Mouse (Mus musculus) limb, embryonic 14.5 days (tissue): ENCODE results near the gene Olfr705. TPM values are rescaled to one million over a fixed set of nuclear protein-coding genes. Genes with fewer than 3 reads are reported as not detected.

Experiments used
- ATAC-seq: fragments of 200-750 bp; cut with Nextera tagmentation; 2 replicates; pipeline ENCODE4 v1.8.0; 2017; ENCODE audit warnings: low read depth, moderate number of reproducible peaks, moderate TSS enrichment; ENCODE audit not compliant: low FRiP score
- DNase-seq: peaks from one replicate; pipeline ENCODE4 v3.0.0-alpha.2; 2015; ENCODE audit warnings: low spot score
- H3K27ac ChIP-seq: fragments of 300-500 bp; sonication (generic); replicated peaks from 2 replicates; pipeline ENCODE4 v1.5.1; 2014; ENCODE audit warnings: low read depth, mild to moderate bottlenecking, low read length, moderate library complexity, mixed read lengths
- H3K27me3 ChIP-seq: fragments of 300-500 bp; sonication (generic); 2 replicates; pipeline ENCODE4 v1.6.1; 2014; ENCODE audit warnings: low read length, mixed read lengths; ENCODE audit not compliant: control insufficient read depth, insufficient read depth
- H3K36me3 ChIP-seq: fragments of 300-500 bp; sonication (generic); 2 replicates; pipeline ENCODE4 v1.6.1; 2014; ENCODE audit warnings: mild to moderate bottlenecking, low read length, moderate library complexity, mixed read lengths; ENCODE audit not compliant: control insufficient read depth, insufficient read depth
- H3K4me1 ChIP-seq: fragments of 300-500 bp; sonication (generic); 2 replicates; pipeline ENCODE4 v1.6.1; 2014; ENCODE audit warnings: antibody characterized with exemption, low read length, mixed read lengths; ENCODE audit not compliant: control insufficient read depth, insufficient read depth
- H3K4me2 ChIP-seq: fragments of 300-500 bp; sonication (generic); replicated peaks from 2 replicates; pipeline ENCODE4 v1.6.1; 2014; ENCODE audit warnings: low read depth, mild to moderate bottlenecking, low read length, moderate library complexity; ENCODE audit not compliant: severe bottlenecking
- H3K4me3 ChIP-seq: fragments of 300-500 bp; sonication (generic); replicated peaks from 2 replicates; pipeline ENCODE4 v1.5.1; 2014; ENCODE audit warnings: low read length
- H3K9ac ChIP-seq: fragments of 300-500 bp; sonication (generic); 2 replicates; pipeline ENCODE4 v1.6.1; 2014; ENCODE audit warnings: mild to moderate bottlenecking, low read depth, low read length, moderate library complexity; ENCODE audit not compliant: severe bottlenecking
- H3K9me3 ChIP-seq: fragments of 300-500 bp; sonication (generic); 2 replicates; pipeline ENCODE4 v1.6.1; 2016; ENCODE audit warnings: low read length; ENCODE audit not compliant: control insufficient read depth
- POLR2A ChIP-seq: fragments of 200-500 bp; IDR thresholded peaks from 2 replicates; pipeline ENCODE4 v1.8.0; 2012; ENCODE audit warnings: inconsistent platforms, mild to moderate bottlenecking, moderate library complexity, borderline replicate concordance; ENCODE audit not compliant: insufficient read depth, insufficient read length; ENCODE audit errors: extremely low read depth
- WGBS: fragments of 180-500 bp; shearing (Covaris S2); extraction: QIAGEN DNeasy Blood & Tissue Kit; methylation state at CpG from one replicate; pipeline ENCODE4 v1.1.7; 2014; 5-methylcytosine and 5-hydroxymethylcytosine counted together
- polyA plus RNA-seq, 2 experiments: library from polyadenylated mRNA; depleted of rRNA in 1 of 2; stranded (reverse) in 1 of 2; unstranded in 1 of 2; fragments of >200 nt; fragmentation: Nextera tagmentation in 1 of 2; extraction: Ambion mirVana in 1 of 2; gene quantifications; 2 replicates each; pipeline versions ENCODE4 v1.2.1 to v1.2.3; 2012 to 2014

Olfr705 gene
- polyA plus RNA-seq, 2 experiments: not detected

DNA sequence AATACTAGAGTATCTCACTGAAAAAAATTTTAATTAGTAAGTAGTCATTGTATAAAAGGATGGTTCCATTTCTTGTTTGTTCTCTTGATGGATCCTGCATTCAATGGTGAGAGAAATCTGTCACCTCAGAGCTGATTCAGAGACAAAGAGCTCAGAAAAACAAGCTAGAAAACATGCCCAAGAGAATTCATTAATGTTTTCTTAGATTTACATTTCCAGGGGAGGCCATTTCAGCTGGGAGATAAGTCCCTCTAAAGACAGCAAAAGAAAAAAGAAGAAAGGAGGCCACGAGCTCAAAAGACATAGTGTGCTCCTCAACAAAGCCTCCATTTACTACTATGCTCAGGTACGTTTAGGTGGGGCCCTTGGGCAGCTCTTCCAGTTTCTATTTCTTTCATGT is 33.6 kb downstream of the Olfr705 start, which contains the start of gene Olfr703:
TSS of gene Olfr703 (plus strand) at position 301 of the 400 bp plus-strand sequence.
- no peaks in the 10 kb centered on the region for H3K27me3 ChIP-seq
- ATAC-seq: no peak
- H3K9me3 ChIP-seq: no peaks in the 10 kb centered on the region
- DNase-seq: no peak
- H3K4me3 ChIP-seq: no peak within 1 kb of the TSS
- H3K4me2 ChIP-seq: no peak within 1 kb of the TSS
- WGBS: 56% methylated on average over 2 of the region's 2 CpGs
- no peak within 1 kb of the TSS for H3K9ac ChIP-seq
- H3K4me1 ChIP-seq: no peaks in the 10 kb centered on the region
- no peak within 1 kb of the TSS for H3K27ac ChIP-seq
- no peaks in the 10 kb centered on the region for H3K36me3 ChIP-seq
- no peak for TF ChIP-seq POLR2A

DNA sequence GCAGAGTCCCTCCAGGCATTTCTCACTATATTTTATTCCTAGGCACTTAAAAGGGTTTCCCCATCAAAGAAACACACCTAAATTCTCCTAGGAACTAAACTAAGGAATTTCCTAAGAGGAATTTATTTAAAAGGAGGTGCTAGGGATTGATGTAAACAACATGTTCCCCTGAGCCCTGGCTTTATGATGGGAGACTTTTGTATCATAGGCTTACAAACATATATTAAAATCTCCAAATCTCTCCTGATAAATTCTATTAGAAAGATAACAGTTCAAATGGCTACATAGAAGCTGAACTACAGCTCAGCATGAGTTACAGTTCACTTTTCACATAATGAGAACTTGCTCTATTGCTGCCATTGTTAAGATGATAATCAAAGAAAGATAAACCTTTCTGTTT is 42.9 kb downstream of the Olfr705 start, which contains the start of gene Olfr702:
TSS of gene Olfr702 (minus strand) at position 101 of the 400 bp plus-strand sequence.
- H3K4me1 ChIP-seq: no peaks in the 10 kb centered on the region
- no peaks in the 10 kb centered on the region for H3K27me3 ChIP-seq
- H3K9me3 ChIP-seq: no peaks in the 10 kb centered on the region
- ATAC-seq (no peak), DNase-seq (no peak)
- no peak for TF ChIP-seq POLR2A
- no peak within 1 kb of the TSS for H3K4me3 ChIP-seq
- no peak within 1 kb of the TSS for H3K27ac ChIP-seq
- H3K4me2 ChIP-seq: no peak within 1 kb of the TSS
- H3K36me3 ChIP-seq: no peaks in the 10 kb centered on the region
- H3K9ac ChIP-seq: no peak within 1 kb of the TSS

Other genes with a start within 250 kb of the Olfr705 start
- not detected in 2 replicates for gene Olfr693, start 196.3 kb downstream of the Olfr705 start, polyA plus RNA-seq (2012; rRNA removed)
- not detected in 2 replicates for gene Olfr693, start 196.3 kb downstream of the Olfr705 start, polyA plus RNA-seq (2014; fragmentation: Nextera tagmentation; extraction: Ambion mirVana)
- not detected in 2 replicates for gene Olfr694, start 185.1 kb downstream of the Olfr705 start, polyA plus RNA-seq (2012; rRNA removed)
- gene Olfr694, start 185.1 kb downstream of the Olfr705 start, polyA plus RNA-seq (2014; fragmentation: Nextera tagmentation; extraction: Ambion mirVana): not detected in 2 replicates
- gene Olfr695, start 160.5 kb downstream of the Olfr705 start, polyA plus RNA-seq (2012; rRNA removed): not detected in 2 replicates
- gene Olfr695, start 160.5 kb downstream of the Olfr705 start, polyA plus RNA-seq (2014; fragmentation: Nextera tagmentation; extraction: Ambion mirVana): not detected in 2 replicates
- gene Olfr697, start 134.4 kb downstream of the Olfr705 start, polyA plus RNA-seq (2012; rRNA removed): not detected in 2 replicates
- not detected in 2 replicates for gene Olfr697, start 134.4 kb downstream of the Olfr705 start, polyA plus RNA-seq (2014; fragmentation: Nextera tagmentation; extraction: Ambion mirVana)
- not detected in 2 replicates for gene Olfr698, start 121.5 kb downstream of the Olfr705 start, polyA plus RNA-seq (2012; rRNA removed)
- not detected in 2 replicates for gene Olfr698, start 121.5 kb downstream of the Olfr705 start, polyA plus RNA-seq (2014; fragmentation: Nextera tagmentation; extraction: Ambion mirVana)
- not detected in 2 replicates for gene Olfr699, start 83.7 kb downstream of the Olfr705 start, polyA plus RNA-seq (2012; rRNA removed)
- not detected in 2 replicates for gene Olfr699, start 83.7 kb downstream of the Olfr705 start, polyA plus RNA-seq (2014; fragmentation: Nextera tagmentation; extraction: Ambion mirVana)
- gene Olfr700, start 68.1 kb downstream of the Olfr705 start, polyA plus RNA-seq (2012; rRNA removed): not detected in 2 replicates
- gene Olfr700, start 68.1 kb downstream of the Olfr705 start, polyA plus RNA-seq (2014; fragmentation: Nextera tagmentation; extraction: Ambion mirVana): not detected in 2 replicates
- gene Olfr701, start 62.8 kb downstream of the Olfr705 start, polyA plus RNA-seq (2012; rRNA removed): 0.13 TPM in 1 of 2 replicates, not detected in the other
- gene Olfr701, start 62.8 kb downstream of the Olfr705 start, polyA plus RNA-seq (2014; fragmentation: Nextera tagmentation; extraction: Ambion mirVana): not detected in 2 replicates
- not detected in 2 replicates for gene Olfr702, start 43.0 kb downstream of the Olfr705 start, polyA plus RNA-seq (2012; rRNA removed)
- not detected in 2 replicates for gene Olfr702, start 43.0 kb downstream of the Olfr705 start, polyA plus RNA-seq (2014; fragmentation: Nextera tagmentation; extraction: Ambion mirVana)
- gene Olfr703, start 33.5 kb downstream of the Olfr705 start, polyA plus RNA-seq (2012; rRNA removed): not detected in 2 replicates
- gene Olfr703, start 33.5 kb downstream of the Olfr705 start, polyA plus RNA-seq (2014; fragmentation: Nextera tagmentation; extraction: Ambion mirVana): not detected in 2 replicates
- gene Olfr704, start 13.7 kb downstream of the Olfr705 start, polyA plus RNA-seq (2012; rRNA removed): not detected in 2 replicates
- gene Olfr704, start 13.7 kb downstream of the Olfr705 start, polyA plus RNA-seq (2014; fragmentation: Nextera tagmentation; extraction: Ambion mirVana): not detected in 2 replicates
- not detected in 2 replicates for gene Olfr706, start 11.3 kb upstream of the Olfr705 start, polyA plus RNA-seq (2012; rRNA removed)
- gene Olfr706, start 11.3 kb upstream of the Olfr705 start, polyA plus RNA-seq (2014; fragmentation: Nextera tagmentation; extraction: Ambion mirVana): not detected in 2 replicates
- gene Olfr707, start 24.4 kb upstream of the Olfr705 start, polyA plus RNA-seq (2012; rRNA removed): not detected in 2 replicates
- not detected in 2 replicates for gene Olfr707, start 24.4 kb upstream of the Olfr705 start, polyA plus RNA-seq (2014; fragmentation: Nextera tagmentation; extraction: Ambion mirVana)
- not detected in 2 replicates for gene Olfr1532-ps1, start 31.1 kb upstream of the Olfr705 start, polyA plus RNA-seq (2012; rRNA removed)
- not detected in 2 replicates for gene Olfr1532-ps1, start 31.1 kb upstream of the Olfr705 start, polyA plus RNA-seq (2014; fragmentation: Nextera tagmentation; extraction: Ambion mirVana)
- not detected in 2 replicates for gene Olfr709-ps1, start 55.3 kb upstream of the Olfr705 start, polyA plus RNA-seq (2012; rRNA removed)
- not detected in 2 replicates for gene Olfr709-ps1, start 55.3 kb upstream of the Olfr705 start, polyA plus RNA-seq (2014; fragmentation: Nextera tagmentation; extraction: Ambion mirVana)
- not detected in 2 replicates for gene Olfr710, start 71.4 kb upstream of the Olfr705 start, polyA plus RNA-seq (2012; rRNA removed)
- not detected in 2 replicates for gene Olfr710, start 71.4 kb upstream of the Olfr705 start, polyA plus RNA-seq (2014; fragmentation: Nextera tagmentation; extraction: Ambion mirVana)
- gene Olfr6, start 87.0 kb upstream of the Olfr705 start, polyA plus RNA-seq (2012; rRNA removed): not detected in 2 replicates
- not detected in 2 replicates for gene Olfr6, start 87.0 kb upstream of the Olfr705 start, polyA plus RNA-seq (2014; fragmentation: Nextera tagmentation; extraction: Ambion mirVana)
- not detected in 2 replicates for gene Olfr711, start 98.6 kb upstream of the Olfr705 start, polyA plus RNA-seq (2012; rRNA removed)
- not detected in 2 replicates for gene Olfr711, start 98.6 kb upstream of the Olfr705 start, polyA plus RNA-seq (2014; fragmentation: Nextera tagmentation; extraction: Ambion mirVana)
- gene Olfr2, start 129.2 kb upstream of the Olfr705 start, polyA plus RNA-seq (2012; rRNA removed): not detected in 2 replicates
- gene Olfr2, start 129.2 kb upstream of the Olfr705 start, polyA plus RNA-seq (2014; fragmentation: Nextera tagmentation; extraction: Ambion mirVana): not detected in 2 replicates
- gene Olfr713, start 154.3 kb upstream of the Olfr705 start, polyA plus RNA-seq (2012; rRNA removed): not detected in 2 replicates
- gene Olfr713, start 154.3 kb upstream of the Olfr705 start, polyA plus RNA-seq (2014; fragmentation: Nextera tagmentation; extraction: Ambion mirVana): not detected in 2 replicates
- gene Olfr714, start 194.1 kb upstream of the Olfr705 start, polyA plus RNA-seq (2012; rRNA removed): not detected in 2 replicates
- gene Olfr714, start 194.1 kb upstream of the Olfr705 start, polyA plus RNA-seq (2014; fragmentation: Nextera tagmentation; extraction: Ambion mirVana): not detected in 2 replicates
- gene Olfr17, start 216.3 kb upstream of the Olfr705 start, polyA plus RNA-seq (2012; rRNA removed): not detected in 2 replicates
- not detected in 2 replicates for gene Olfr17, start 216.3 kb upstream of the Olfr705 start, polyA plus RNA-seq (2014; fragmentation: Nextera tagmentation; extraction: Ambion mirVana)
- not detected in 2 replicates for gene Olfr715b, start 233.5 kb upstream of the Olfr705 start, polyA plus RNA-seq (2012; rRNA removed)
- gene Olfr715b, start 233.5 kb upstream of the Olfr705 start, polyA plus RNA-seq (2014; fragmentation: Nextera tagmentation; extraction: Ambion mirVana): not detected in 2 replicates